Mouse (Mus musculus): Measurements from ENCODE around the gene Fam81a. TPM values are rescaled to one million over a fixed set of nuclear protein-coding genes. Genes with fewer than 3 reads are reported as not detected.

The Fam81a gene
- polyA plus RNA-seq, 1 experiment from 2014 or later: 6.3 TPM

GRCm38 (mm10) chr9:70082357-70083204 lies 59.8 kb downstream of the Fam81a start:
- Histone ChIP-seq H3K4me1 (replicated peaks; ENCODE audit: control insufficient read depth, insufficient read depth, low read length) (no peaks in the 10 kb centered on the region), H3K9me3 (ENCODE audit: control insufficient read depth, low read length) (no peaks in the 10 kb centered on the region), H3K27ac (ENCODE audit: low read depth, low read length) (no peak overlapping the region), H3K9ac (ENCODE audit: low read depth, low read length) (no peak overlapping the region), H3K4me2 (replicated peaks; ENCODE audit: low read depth, low read length) (no peak overlapping the region), H3K36me3 (ENCODE audit: control insufficient read depth, insufficient read depth, low read length) (no peaks in the 10 kb centered on the region), H3K27me3 (ENCODE audit: control insufficient read depth, insufficient read depth, low read length) (no peaks in the 10 kb centered on the region), H3K4me3 (ENCODE audit: low read depth, low read length) (no peak overlapping the region)
- ATAC-seq (ENCODE audit: low FRiP score) (no peak), DNase-seq (ENCODE audit: low spot score) (no peak)
- 81% methylated on average over 25 of the region's 25 CpGs for WGBS

GRCm38 (mm10) chr9:70081767-70082166 lies 60.6 kb downstream of the Fam81a start:
- no peak for ATAC-seq (ENCODE audit: low FRiP score)
- 87% methylated on average over 7 of the region's 7 CpGs for WGBS

GRCm38 (mm10) chr9:70080976-70081375 lies 61.4 kb downstream of the Fam81a start:
- no peaks in the 10 kb centered on the region for H3K27me3 ChIP-seq (ENCODE audit: control insufficient read depth, insufficient read depth, low read length)
- H3K27ac ChIP-seq (ENCODE audit: low read depth, low read length): no peak overlapping the region
- H3K4me2 ChIP-seq (replicated peaks; ENCODE audit: low read depth, low read length): no peak overlapping the region
- no peaks in the 10 kb centered on the region for H3K36me3 ChIP-seq (ENCODE audit: control insufficient read depth, insufficient read depth, low read length)
- H3K9ac ChIP-seq (ENCODE audit: low read depth, low read length): no peak overlapping the region
- DNase-seq (ENCODE audit: low spot score) (no peak), ATAC-seq (ENCODE audit: low FRiP score) (no peak)
- H3K9me3 ChIP-seq (ENCODE audit: control insufficient read depth, low read length): no peaks in the 10 kb centered on the region
- H3K4me1 ChIP-seq (replicated peaks; ENCODE audit: control insufficient read depth, insufficient read depth, low read length): no peaks in the 10 kb centered on the region
- no peak overlapping the region for H3K4me3 ChIP-seq (ENCODE audit: low read depth, low read length)
- WGBS: 72% methylated on average over 2 of the region's 2 CpGs

More at GRCm38 (mm10) chr9:70081767-70082166, 60.6 kb downstream of the Fam81a start:
- Histone ChIP-seq H3K36me3 (ENCODE audit: control insufficient read depth, insufficient read depth, low read length) (no peaks in the 10 kb centered on the region), H3K27ac (ENCODE audit: low read depth, low read length) (no peak overlapping the region), H3K4me1 (replicated peaks; ENCODE audit: control insufficient read depth, insufficient read depth, low read length) (no peaks in the 10 kb centered on the region), H3K27me3 (ENCODE audit: control insufficient read depth, insufficient read depth, low read length) (no peaks in the 10 kb centered on the region), H3K4me2 (replicated peaks; ENCODE audit: low read depth, low read length) (no peak overlapping the region), H3K9ac (ENCODE audit: low read depth, low read length) (no peak overlapping the region), H3K4me3 (ENCODE audit: low read depth, low read length) (no peak overlapping the region), H3K9me3 (ENCODE audit: control insufficient read depth, low read length) (no peaks in the 10 kb centered on the region)
- DNase-seq (ENCODE audit: low spot score): no peak

GRCm38 (mm10) chr9:70080027-70080800 lies 62.1 kb downstream of the Fam81a start:
- Histone ChIP-seq H3K4me3 (ENCODE audit: low read depth, low read length) (no peak overlapping the region), H3K9ac (ENCODE audit: low read depth, low read length) (no peak overlapping the region), H3K4me2 (replicated peaks; ENCODE audit: low read depth, low read length) (no peak overlapping the region), H3K4me1 (replicated peaks; ENCODE audit: control insufficient read depth, insufficient read depth, low read length) (no peaks in the 10 kb centered on the region), H3K36me3 (ENCODE audit: control insufficient read depth, insufficient read depth, low read length) (no peaks in the 10 kb centered on the region), H3K27me3 (ENCODE audit: control insufficient read depth, insufficient read depth, low read length) (no peaks in the 10 kb centered on the region), H3K9me3 (ENCODE audit: control insufficient read depth, low read length) (no peaks in the 10 kb centered on the region), H3K27ac (ENCODE audit: low read depth, low read length) (no peak overlapping the region)
- 86% methylated on average over 9 of the region's 9 CpGs for WGBS
- no peak for ATAC-seq (ENCODE audit: low FRiP score)
- DNase-seq (ENCODE audit: low spot score): no peak

GRCm38 (mm10) chr9:70078034-70078433 lies 64.3 kb downstream of the Fam81a start:
- no peak overlapping the region for H3K4me3 ChIP-seq (ENCODE audit: low read depth, low read length)
- no peak for DNase-seq (ENCODE audit: low spot score)
- H3K4me2 ChIP-seq (replicated peaks; ENCODE audit: low read depth, low read length): no peak overlapping the region
- no peaks in the 10 kb centered on the region for H3K9me3 ChIP-seq (ENCODE audit: control insufficient read depth, low read length)
- no peak overlapping the region for H3K27ac ChIP-seq (ENCODE audit: low read depth, low read length)
- H3K4me1 ChIP-seq (replicated peaks; ENCODE audit: control insufficient read depth, insufficient read depth, low read length): no peaks in the 10 kb centered on the region
- H3K36me3 ChIP-seq (ENCODE audit: control insufficient read depth, insufficient read depth, low read length): no peaks in the 10 kb centered on the region
- 90% methylated on average over 3 of the region's 3 CpGs for WGBS
- ATAC-seq (ENCODE audit: low FRiP score): no peak
- H3K27me3 ChIP-seq (ENCODE audit: control insufficient read depth, insufficient read depth, low read length): no peaks in the 10 kb centered on the region
- no peak overlapping the region for H3K9ac ChIP-seq (ENCODE audit: low read depth, low read length)

- no peaks in the 10 kb centered on the region for H3K9me3 ChIP-seq (ENCODE audit: control insufficient read depth, low read length)
- no peaks in the 10 kb centered on the region for H3K4me1 ChIP-seq (replicated peaks; ENCODE audit: control insufficient read depth, insufficient read depth, low read length)
- ATAC-seq (ENCODE audit: low FRiP score) (no peak), DNase-seq (ENCODE audit: low spot score) (no peak)
- H3K4me2 ChIP-seq (replicated peaks; ENCODE audit: low read depth, low read length): no peak overlapping the region
- no peak overlapping the region for H3K9ac ChIP-seq (ENCODE audit: low read depth, low read length)
- H3K4me3 ChIP-seq (ENCODE audit: low read depth, low read length): no peak overlapping the region
- H3K36me3 ChIP-seq (ENCODE audit: control insufficient read depth, insufficient read depth, low read length): no peaks in the 10 kb centered on the region
- no peak overlapping the region for H3K27ac ChIP-seq (ENCODE audit: low read depth, low read length)
- WGBS: 71% methylated on average over 7 of the region's 7 CpGs
- no peaks in the 10 kb centered on the region for H3K27me3 ChIP-seq (ENCODE audit: control insufficient read depth, insufficient read depth, low read length)
These were observed 65.2 kb downstream of the Fam81a start for GRCm38 (mm10) chr9:70077170-70077569.

GRCm38 (mm10) chr9:70072387-70072786 lies 70.0 kb downstream of the Fam81a start:
- Histone ChIP-seq H3K36me3 (ENCODE audit: control insufficient read depth, insufficient read depth, low read length) (no peaks in the 10 kb centered on the region), H3K9me3 (ENCODE audit: control insufficient read depth, low read length) (no peaks in the 10 kb centered on the region), H3K4me3 (ENCODE audit: low read depth, low read length) (no peak overlapping the region), H3K9ac (ENCODE audit: low read depth, low read length) (no peak overlapping the region), H3K4me1 (replicated peaks; ENCODE audit: control insufficient read depth, insufficient read depth, low read length) (no peaks in the 10 kb centered on the region), H3K27me3 (ENCODE audit: control insufficient read depth, insufficient read depth, low read length) (no peaks in the 10 kb centered on the region), H3K4me2 (replicated peaks; ENCODE audit: low read depth, low read length) (no peak overlapping the region), H3K27ac (ENCODE audit: low read depth, low read length) (no peak overlapping the region)
- no peak for ATAC-seq (ENCODE audit: low FRiP score)
- DNase-seq (ENCODE audit: low spot score): no peak
- WGBS: 87% methylated on average over 8 of the region's 8 CpGs

GRCm38 (mm10) chr9:70069961-70070435 lies 72.4 kb downstream of the Fam81a start:
- H3K9me3 ChIP-seq (ENCODE audit: control insufficient read depth, low read length): no peaks in the 10 kb centered on the region
- H3K36me3 ChIP-seq (ENCODE audit: control insufficient read depth, insufficient read depth, low read length): no peaks in the 10 kb centered on the region
- H3K4me1 ChIP-seq (replicated peaks; ENCODE audit: control insufficient read depth, insufficient read depth, low read length): no peaks in the 10 kb centered on the region
- 55% methylated on average over 8 of the region's 8 CpGs for WGBS
- H3K27me3 ChIP-seq (ENCODE audit: control insufficient read depth, insufficient read depth, low read length): no peaks in the 10 kb centered on the region
- no peak overlapping the region for H3K9ac ChIP-seq (ENCODE audit: low read depth, low read length)
- H3K4me3 ChIP-seq (ENCODE audit: low read depth, low read length): no peak overlapping the region
- ATAC-seq (ENCODE audit: low FRiP score) (no peak), DNase-seq (ENCODE audit: low spot score) (no peak)
- no peak overlapping the region for H3K27ac ChIP-seq (ENCODE audit: low read depth, low read length)
- H3K4me2 ChIP-seq (replicated peaks; ENCODE audit: low read depth, low read length): no peak overlapping the region

All from hindbrain, embryonic 11.5 days (tissue).